Mouse (Mus musculus): Measurements from ENCODE around the gene Lrrc51. TPM values are rescaled to one million over a fixed set of nuclear protein-coding genes. Genes with fewer than 3 reads are reported as not detected.

The Lrrc51 gene
- 10.6 and 12.7 TPM in 2 replicates for polyA plus RNA-seq (2016; fragmentation: Nextera tagmentation; extraction: Ambion mirVana)

- H3K27ac ChIP-seq (replicated peaks), result peak within 1 kb of the TSS; percentile 94
- peaks cover 15% of the 10 kb centered on the region for H3K36me3 ChIP-seq
- H3K9me3 ChIP-seq (replicated peaks), result no peaks in the 10 kb centered on the region
- H3K4me3 ChIP-seq, result peak within 1 kb of the TSS; percentile 92
- no peaks in the 10 kb centered on the region for H3K27me3 ChIP-seq (ENCODE audit: low read depth, poor library complexity, severe bottlenecking)
- H3K4me1 ChIP-seq, result peaks cover 31% of the 10 kb centered on the region
- under 1% methylated on average over 40 of the region's 40 CpGs for WGBS
- DNase-seq (ENCODE audit: low spot score), result peak; percentile 96
Measured at GRCm38 (mm10) chr7:101933751-101934240, at the start of gene Lrrc51, which contains the start of gene Numa1. Lrrc51 (minus strand) TSS chr7:101933895. Numa1 (plus strand) TSS chr7:101934111.

- Histone ChIP-seq H3K27me3 (ENCODE audit: low read depth, poor library complexity, severe bottlenecking) (no peaks in the 10 kb centered on the region), H3K4me3 (no peak overlapping the region), H3K9me3 (replicated peaks) (no peaks in the 10 kb centered on the region), H3K27ac (replicated peaks) (no peak overlapping the region), H3K36me3 (peaks cover 81% of the 10 kb centered on the region), H3K4me1 (no peaks in the 10 kb centered on the region; the same call in 1 of the 2 replicates)
- no peak for DNase-seq (ENCODE audit: low spot score)
- WGBS, result 83% methylated on average over 1 of the region's 1 CpGs
Measured at GRCm38 (mm10) chr7:101982735-101983134, 49.0 kb upstream of the Lrrc51 start.

- Histone ChIP-seq H3K27ac (replicated peaks) (no peak overlapping the region), H3K36me3 (peaks cover 52% of the 10 kb centered on the region), H3K4me1 (peaks cover 29% of the 10 kb centered on the region), H3K9me3 (replicated peaks) (no peaks in the 10 kb centered on the region), H3K4me3 (no peak overlapping the region), H3K27me3 (ENCODE audit: low read depth, poor library complexity, severe bottlenecking) (no peaks in the 10 kb centered on the region)
- WGBS, result 82% methylated on average over 2 of the region's 2 CpGs
- no peak for DNase-seq (ENCODE audit: low spot score)
Measured at GRCm38 (mm10) chr7:101974505-101974904, 40.8 kb upstream of the Lrrc51 start.

GRCm38 (mm10) chr7:101973730-101974129 lies 40.0 kb upstream of the Lrrc51 start:
- DNase-seq (ENCODE audit: low spot score), result no peak
- Histone ChIP-seq H3K4me3 (no peak overlapping the region), H3K9me3 (replicated peaks) (no peaks in the 10 kb centered on the region), H3K36me3 (peaks cover 47% of the 10 kb centered on the region), H3K4me1 (peaks cover 37% of the 10 kb centered on the region), H3K27ac (replicated peaks) (no peak overlapping the region), H3K27me3 (ENCODE audit: low read depth, poor library complexity, severe bottlenecking) (no peaks in the 10 kb centered on the region)
- 89% methylated on average over 3 of the region's 3 CpGs for WGBS

DNA sequence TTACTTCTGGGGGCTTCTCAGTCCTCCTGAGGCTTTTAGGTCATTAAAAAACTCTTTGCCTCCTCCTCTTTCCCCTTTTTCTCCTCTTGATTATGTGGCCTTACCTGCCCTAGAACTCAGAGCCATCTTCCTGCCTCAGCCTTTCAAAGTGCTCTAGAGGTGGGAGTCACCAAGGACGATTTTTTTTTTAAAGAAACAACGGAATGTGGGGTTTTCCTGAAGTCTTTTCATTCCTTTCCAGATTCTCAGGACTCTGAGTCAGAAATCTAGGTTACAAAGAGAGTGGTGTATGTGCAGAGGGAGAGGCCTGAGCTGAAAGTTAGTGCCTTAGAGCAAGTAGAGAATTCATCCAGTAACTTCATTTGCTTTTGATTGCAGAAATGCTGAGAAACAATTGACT lies 38.0 kb upstream of the Lrrc51 start:
- Histone ChIP-seq H3K4me3 (peak overlapping the region; percentile 88), H3K36me3 (peaks cover 37% of the 10 kb centered on the region), H3K27me3 (ENCODE audit: low read depth, poor library complexity, severe bottlenecking) (no peaks in the 10 kb centered on the region), H3K4me1 (peaks cover 42% of the 10 kb centered on the region), H3K27ac (replicated peaks) (peak overlapping the region; percentile 99), H3K9me3 (replicated peaks) (no peaks in the 10 kb centered on the region)
- no peak for DNase-seq (ENCODE audit: low spot score)
- 62% methylated on average over 2 of the region's 2 CpGs for WGBS

GRCm38 (mm10) chr7:101970821-101971461 lies 37.2 kb upstream of the Lrrc51 start:
- Histone ChIP-seq H3K4me1 (peaks cover 42% of the 10 kb centered on the region), H3K4me3 (peak overlapping the region; percentile 88), H3K36me3 (peaks cover 29% of the 10 kb centered on the region), H3K27ac (replicated peaks) (peak overlapping the region; percentile 99), H3K9me3 (replicated peaks) (no peaks in the 10 kb centered on the region), H3K27me3 (ENCODE audit: low read depth, poor library complexity, severe bottlenecking) (no peaks in the 10 kb centered on the region)
- WGBS, result 9% methylated on average over 19 of the region's 19 CpGs
- peak; percentile 75 for DNase-seq (ENCODE audit: low spot score)

- peak overlapping the region; percentile 99 for H3K27ac ChIP-seq (replicated peaks)
- no peaks in the 10 kb centered on the region for H3K27me3 ChIP-seq (ENCODE audit: low read depth, poor library complexity, severe bottlenecking)
- 0% methylated on average over 17 of the region's 17 CpGs for WGBS
- peak; percentile 82 for DNase-seq (ENCODE audit: low spot score)
- peaks cover 24% of the 10 kb centered on the region for H3K36me3 ChIP-seq
- peak overlapping the region; percentile 88 for H3K4me3 ChIP-seq
- peaks cover 42% of the 10 kb centered on the region for H3K4me1 ChIP-seq
- H3K9me3 ChIP-seq (replicated peaks), result no peaks in the 10 kb centered on the region
Measured at GRCm38 (mm10) chr7:101970429-101970775, 36.7 kb upstream of the Lrrc51 start.

- peak; percentile 87 for DNase-seq (ENCODE audit: low spot score)
- no peaks in the 10 kb centered on the region for H3K27me3 ChIP-seq (ENCODE audit: low read depth, poor library complexity, severe bottlenecking)
- H3K27ac ChIP-seq (replicated peaks), result peak overlapping the region; percentile 99
- peaks cover 42% of the 10 kb centered on the region for H3K4me1 ChIP-seq
- WGBS, result under 1% methylated on average over 53 of the region's 53 CpGs
- peaks cover 20% of the 10 kb centered on the region for H3K36me3 ChIP-seq
- H3K9me3 ChIP-seq (replicated peaks), result no peaks in the 10 kb centered on the region
- H3K4me3 ChIP-seq, result peak overlapping the region; percentile 88
Measured at GRCm38 (mm10) chr7:101969694-101970428, 36.2 kb upstream of the Lrrc51 start.

DNA sequence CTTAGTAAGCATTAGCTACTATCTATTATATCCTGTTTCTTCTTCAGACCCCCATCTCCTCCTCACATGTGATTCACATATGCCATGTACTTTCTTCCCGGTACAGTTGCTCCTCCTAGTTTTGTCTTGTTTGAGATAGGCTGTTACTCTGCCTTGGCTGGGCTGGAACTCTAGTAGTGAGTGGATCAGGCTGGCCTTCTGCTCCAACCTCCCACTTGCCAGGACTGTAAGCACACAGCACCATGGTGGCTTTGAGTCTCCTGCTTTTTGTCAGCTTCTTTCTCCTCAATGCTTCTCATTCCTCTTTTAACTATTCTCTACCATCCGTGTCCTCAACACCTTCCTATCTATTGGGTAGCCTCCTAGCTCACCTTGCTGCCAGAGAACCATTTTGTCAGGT lies 35.1 kb upstream of the Lrrc51 start:
- H3K9me3 ChIP-seq (replicated peaks), result no peaks in the 10 kb centered on the region
- no peaks in the 10 kb centered on the region for H3K27me3 ChIP-seq (ENCODE audit: low read depth, poor library complexity, severe bottlenecking)
- peaks cover 42% of the 10 kb centered on the region for H3K4me1 ChIP-seq
- WGBS, result 60% methylated on average over 2 of the region's 2 CpGs
- peak overlapping the region; percentile 99 for H3K27ac ChIP-seq (replicated peaks)
- H3K36me3 ChIP-seq, result peaks cover 9% of the 10 kb centered on the region
- H3K4me3 ChIP-seq, result peak overlapping the region; percentile 88
- DNase-seq (ENCODE audit: low spot score), result no peak

DNA sequence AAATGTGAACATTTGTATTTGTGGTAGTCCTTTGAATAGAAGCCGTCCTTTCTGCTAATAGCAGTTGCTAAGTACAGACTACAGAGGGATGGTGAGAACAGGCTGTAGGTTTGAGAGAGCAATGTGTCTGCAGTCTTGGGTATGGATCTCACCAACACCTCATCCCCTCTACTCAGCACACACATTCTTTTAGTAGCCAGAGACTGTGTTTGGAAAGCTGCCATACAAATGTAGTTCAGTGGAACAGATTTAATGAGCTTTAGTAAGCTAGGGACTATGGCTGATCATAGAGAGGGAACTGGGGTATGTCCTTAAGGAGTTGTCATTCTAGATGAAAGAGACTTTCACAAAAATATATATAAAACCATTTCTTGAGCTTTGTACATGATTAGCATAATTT lies 33.6 kb upstream of the Lrrc51 start:
- H3K9me3 ChIP-seq (replicated peaks), result no peaks in the 10 kb centered on the region
- H3K4me1 ChIP-seq, result peaks cover 32% of the 10 kb centered on the region
- H3K27ac ChIP-seq (replicated peaks), result no peak overlapping the region
- 93% methylated on average over 1 of the region's 1 CpGs for WGBS
- H3K36me3 ChIP-seq, result no peaks in the 10 kb centered on the region
- no peaks in the 10 kb centered on the region for H3K27me3 ChIP-seq (ENCODE audit: low read depth, poor library complexity, severe bottlenecking)
- no peak overlapping the region for H3K4me3 ChIP-seq
- DNase-seq (ENCODE audit: low spot score), result no peak

- Histone ChIP-seq H3K27ac (replicated peaks) (no peak overlapping the region), H3K9me3 (replicated peaks) (no peaks in the 10 kb centered on the region), H3K4me1 (peaks cover 16% of the 10 kb centered on the region), H3K27me3 (ENCODE audit: low read depth, poor library complexity, severe bottlenecking) (no peaks in the 10 kb centered on the region), H3K4me3 (no peak overlapping the region), H3K36me3 (no peaks in the 10 kb centered on the region)
- no peak for DNase-seq (ENCODE audit: low spot score)
- WGBS, result 83% methylated on average over 2 of the region's 2 CpGs
Measured at GRCm38 (mm10) chr7:101965606-101966005, 31.9 kb upstream of the Lrrc51 start.

DNA sequence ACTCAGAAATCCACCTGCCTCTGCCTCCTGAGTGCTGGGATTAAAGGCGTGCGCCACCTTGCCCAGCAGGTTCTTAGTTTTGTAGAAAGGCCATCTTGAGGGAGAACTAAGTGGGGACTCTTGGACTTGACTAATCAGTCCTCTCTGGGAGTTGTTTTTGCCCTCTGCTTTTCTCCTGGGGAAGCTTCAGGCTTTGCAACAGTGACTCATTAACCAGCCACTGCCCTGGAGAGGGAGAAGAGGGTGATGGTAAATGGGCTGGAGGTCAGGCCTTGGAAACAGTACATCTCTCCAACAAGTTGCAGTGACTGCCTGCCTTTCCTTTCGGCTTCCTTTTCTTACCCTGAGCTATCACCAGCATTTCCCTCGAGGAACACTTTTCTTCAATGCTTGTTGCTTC lies 30.9 kb upstream of the Lrrc51 start:
- no peaks in the 10 kb centered on the region for H3K9me3 ChIP-seq (replicated peaks)
- H3K27ac ChIP-seq (replicated peaks), result no peak overlapping the region
- H3K4me1 ChIP-seq, result peaks cover 13% of the 10 kb centered on the region
- no peak for DNase-seq (ENCODE audit: low spot score)
- H3K4me3 ChIP-seq, result no peak overlapping the region
- H3K27me3 ChIP-seq (ENCODE audit: low read depth, poor library complexity, severe bottlenecking), result no peaks in the 10 kb centered on the region
- no peaks in the 10 kb centered on the region for H3K36me3 ChIP-seq
- 87% methylated on average over 4 of the region's 4 CpGs for WGBS

DNA sequence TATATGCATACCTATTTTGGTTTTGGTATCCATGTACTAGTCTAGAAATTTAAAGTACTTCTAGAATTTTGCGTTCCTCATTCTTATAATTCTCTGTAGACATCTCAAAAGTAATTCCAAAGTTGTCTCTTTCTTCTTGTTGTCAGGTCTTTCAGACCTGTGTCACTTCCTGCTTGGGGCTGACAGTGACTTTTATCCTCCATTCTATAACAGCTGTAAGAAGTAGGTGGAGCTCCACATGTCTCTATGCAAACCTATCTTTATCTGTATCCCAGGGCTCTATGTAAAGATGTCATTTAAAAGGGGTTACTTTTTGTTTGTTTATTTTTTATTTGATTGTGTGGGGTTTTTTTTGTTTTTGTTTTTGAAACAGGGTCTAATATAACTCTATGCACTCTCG lies 29.9 kb upstream of the Lrrc51 start:
- no peak overlapping the region for H3K27ac ChIP-seq (replicated peaks)
- H3K27me3 ChIP-seq (ENCODE audit: low read depth, poor library complexity, severe bottlenecking), result no peaks in the 10 kb centered on the region
- WGBS, result 94% methylated on average over 2 of the region's 2 CpGs
- H3K9me3 ChIP-seq (replicated peaks), result no peaks in the 10 kb centered on the region
- H3K36me3 ChIP-seq, result no peaks in the 10 kb centered on the region
- H3K4me3 ChIP-seq, result no peak overlapping the region
- DNase-seq (ENCODE audit: low spot score), result no peak
- peaks cover 4% of the 10 kb centered on the region for H3K4me1 ChIP-seq

Data from midbrain, embryonic 10.5 days (tissue).